Mouse (Mus musculus) G1E (cell line): ENCODE results near the gene Olfr1392.

Source experiments
- CTCF ChIP-seq: IDR thresholded peaks from 2 replicates; pipeline ENCODE4 v1.5.1; 2012; ENCODE audit warnings: low read depth, low read length, inconsistent platforms, mixed read lengths
- GATA1 ChIP-seq: IDR thresholded peaks from 2 replicates; pipeline ENCODE4 v1.6.1; 2012; ENCODE audit warnings: borderline replicate concordance, low read length, inconsistent platforms, mixed read lengths
- POLR2AphosphoS5 ChIP-seq: IDR thresholded peaks from 2 replicates; pipeline ENCODE4 v1.6.1; 2012; ENCODE audit warnings: low read depth, low read length, inconsistent platforms; ENCODE audit not compliant: insufficient replicate concordance
- TAL1 ChIP-seq: conservative IDR thresholded peaks from 2 replicates; pipeline ENCODE4 v1.6.1; 2012; ENCODE audit warnings: low read depth, low read length, inconsistent platforms, mixed read lengths

DNA sequence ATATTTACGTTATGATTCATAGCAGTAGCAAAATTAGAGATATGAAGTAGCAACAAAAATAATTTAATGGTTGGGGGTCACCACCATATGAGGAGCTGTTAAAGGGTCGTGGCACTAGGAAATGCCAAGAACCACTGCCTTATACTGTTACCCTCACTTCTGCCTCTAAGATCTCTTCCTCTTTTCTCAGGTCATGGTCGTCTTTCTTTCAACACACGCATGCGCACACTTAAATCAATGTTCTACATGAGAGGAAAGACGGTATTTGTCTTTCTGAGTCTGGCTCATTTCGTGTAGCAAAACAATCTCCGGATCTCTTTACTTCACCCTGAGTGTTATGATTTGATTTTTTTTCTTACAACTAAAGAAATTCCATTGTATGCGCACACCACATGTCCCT lies 15.3 kb upstream of the Olfr1392 start:
- TF ChIP-seq TAL1 (no peak), CTCF (no peak), GATA1 (no peak), POLR2AphosphoS5 (no peak)
